Mouse (Mus musculus): ENCODE measurements around the gene Tead2. TPM values are rescaled to one million over a fixed set of nuclear protein-coding genes. Genes with fewer than 3 reads are reported as not detected.

The Tead2 gene
- polyA plus RNA-seq, 1 experiment from 2014 or later, result 93.2 TPM

- no peak overlapping the region for H3K9ac ChIP-seq
- 67% methylated on average over 5 of the region's 5 CpGs for WGBS
- H3K27ac ChIP-seq, result no peak overlapping the region
- no peak for ATAC-seq
- H3K4me2 ChIP-seq (replicated peaks), result no peak overlapping the region
- H3K36me3 ChIP-seq, result no peaks in the 10 kb centered on the region
- no peak overlapping the region for H3K4me3 ChIP-seq (replicated peaks)
- H3K4me1 ChIP-seq (replicated peaks), result peaks cover 5% of the 10 kb centered on the region
- H3K27me3 ChIP-seq (replicated peaks), result peaks cover 25% of the 10 kb centered on the region
- no peaks in the 10 kb centered on the region for H3K9me3 ChIP-seq
These were observed 22.1 kb upstream of the Tead2 start for GRCm38 (mm10) chr7:45193406-45193805.

DNA sequence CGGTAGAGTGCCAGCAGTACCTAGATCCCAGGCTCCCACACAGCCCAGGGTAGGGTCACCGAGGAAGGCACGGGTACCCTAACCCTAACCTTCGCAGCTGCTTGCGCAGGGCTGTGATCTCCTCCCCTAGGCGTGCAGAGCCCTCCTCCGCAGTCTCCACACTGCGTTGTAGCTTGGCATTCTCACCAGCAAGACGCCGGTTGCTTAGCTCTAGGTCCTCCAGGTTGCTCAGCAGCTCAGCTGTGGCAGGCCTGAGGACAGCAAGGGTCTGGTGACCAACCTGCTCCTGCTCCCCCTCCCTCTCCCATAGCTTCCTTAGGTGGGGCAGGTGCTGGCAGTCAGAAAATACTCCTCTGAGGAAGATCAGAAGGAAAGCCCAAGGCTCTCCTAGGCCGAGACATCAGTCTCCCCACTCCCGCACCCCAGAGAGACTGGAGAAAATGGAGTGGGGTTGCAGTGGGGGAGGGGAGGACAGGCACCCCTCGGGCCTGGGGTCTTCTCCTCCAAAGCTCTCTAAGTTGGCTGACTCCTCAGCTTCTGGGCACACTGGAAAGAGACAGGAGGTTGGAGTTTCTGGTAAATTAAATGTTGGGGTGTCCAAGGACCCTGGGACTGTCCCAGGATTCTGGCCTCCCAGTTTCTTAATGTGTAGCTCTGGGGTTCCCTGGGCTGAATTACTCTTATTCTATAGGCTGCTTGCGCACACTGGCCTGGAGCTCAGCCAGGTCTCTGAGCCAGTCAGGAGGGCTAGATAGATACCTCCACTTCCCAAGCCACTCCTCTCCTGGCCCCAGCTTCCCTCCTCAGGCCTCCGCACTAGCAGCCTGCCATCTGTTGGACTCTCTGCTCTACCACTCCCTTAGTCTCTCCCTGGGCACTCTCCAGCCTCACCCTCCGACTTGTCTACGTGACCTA lies 21.4 kb upstream of the Tead2 start:
- no peak overlapping the region for H3K4me2 ChIP-seq (replicated peaks)
- WGBS, result 70% methylated on average over 17 of the region's 17 CpGs

DNA sequence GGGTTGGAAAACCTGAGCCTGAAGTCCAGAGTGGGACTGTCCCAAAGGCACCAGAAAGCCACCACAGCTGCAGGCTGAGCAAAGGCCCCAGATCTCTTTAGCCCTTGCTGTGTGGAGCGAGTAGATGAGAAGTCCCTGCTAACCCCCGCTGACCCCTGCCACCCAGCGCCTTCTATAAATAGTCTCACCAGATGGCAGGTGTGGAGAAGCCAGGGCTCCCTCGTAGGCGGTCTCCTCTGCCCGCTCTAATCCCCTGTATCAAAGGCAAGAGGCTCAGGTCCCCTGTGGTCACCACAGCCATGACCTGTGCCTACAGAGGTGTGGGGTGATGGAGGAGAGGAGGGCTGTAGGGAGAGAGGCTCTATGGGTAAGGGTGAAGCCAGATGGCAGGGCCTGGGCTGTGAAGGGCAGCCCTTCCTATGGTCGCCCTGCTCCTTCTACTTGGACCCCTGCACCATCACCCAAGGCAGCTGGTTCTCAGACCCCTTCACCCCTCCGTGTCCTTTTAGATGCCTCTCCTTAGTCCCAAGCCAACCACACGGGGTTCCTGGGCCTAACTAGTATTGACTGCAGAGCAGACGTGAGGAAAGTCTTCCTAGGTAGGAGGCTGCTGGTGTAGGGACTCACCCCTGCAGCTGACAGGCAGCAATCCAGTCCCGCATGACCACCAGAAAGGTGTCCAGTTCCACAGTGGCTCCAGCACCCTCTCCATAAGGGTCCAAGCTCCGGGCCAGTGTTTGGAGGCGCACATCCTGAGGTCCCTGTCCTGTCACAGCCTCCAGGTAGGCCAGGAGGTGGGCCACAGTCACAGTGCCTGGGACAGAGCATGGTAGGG lies 20.0 kb upstream of the Tead2 start:
- H3K9me3 ChIP-seq, result no peaks in the 10 kb centered on the region
- no peak overlapping the region for H3K27ac ChIP-seq
- H3K4me3 ChIP-seq (replicated peaks), result no peak overlapping the region
- peaks cover 19% of the 10 kb centered on the region; the same call in 1 of the 2 replicates for H3K27me3 ChIP-seq (replicated peaks)
- no peak for ATAC-seq
- 63% methylated on average over 13 of the region's 13 CpGs for WGBS
- H3K4me1 ChIP-seq (replicated peaks), result peaks cover 5% of the 10 kb centered on the region
- H3K36me3 ChIP-seq, result no peaks in the 10 kb centered on the region
- H3K9ac ChIP-seq, result no peak overlapping the region
- no peak overlapping the region for H3K4me2 ChIP-seq (replicated peaks)

More for the DNA sequence above, 21.4 kb upstream of the Tead2 start:
- H3K9me3 ChIP-seq, result no peaks in the 10 kb centered on the region
- no peak overlapping the region for H3K9ac ChIP-seq
- ATAC-seq, result no peak
- no peak overlapping the region for H3K4me3 ChIP-seq (replicated peaks)
- H3K27me3 ChIP-seq (replicated peaks), result peaks cover 18% of the 10 kb centered on the region
- no peak overlapping the region for H3K27ac ChIP-seq
- H3K4me1 ChIP-seq (replicated peaks), result peaks cover 5% of the 10 kb centered on the region
- no peaks in the 10 kb centered on the region for H3K36me3 ChIP-seq

DNA sequence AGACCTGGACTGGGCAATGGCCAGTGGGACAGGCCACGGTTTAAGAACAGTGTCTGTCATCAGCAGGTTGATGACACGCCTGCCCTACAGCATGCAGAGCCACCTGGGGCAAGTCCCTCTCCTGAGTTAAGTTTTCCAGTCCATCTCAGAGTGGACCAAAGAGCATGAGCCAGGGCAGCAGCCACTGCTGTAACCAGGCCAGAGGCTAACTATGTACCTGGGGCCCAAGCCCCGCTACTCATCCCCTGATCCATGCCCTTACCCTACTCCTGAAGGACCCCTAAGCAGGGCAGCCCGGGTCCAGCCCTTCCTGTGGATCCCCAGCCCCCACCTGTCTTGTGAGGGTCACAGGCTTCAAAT lies 19.4 kb upstream of the Tead2 start:
- Histone ChIP-seq H3K27ac (no peak overlapping the region), H3K4me3 (replicated peaks) (no peak overlapping the region), H3K27me3 (replicated peaks) (peaks cover 13% of the 10 kb centered on the region; the same call in 1 of the 2 replicates), H3K4me2 (replicated peaks) (no peak overlapping the region), H3K9ac (no peak overlapping the region), H3K36me3 (no peaks in the 10 kb centered on the region), H3K4me1 (replicated peaks) (peaks cover 5% of the 10 kb centered on the region), H3K9me3 (no peaks in the 10 kb centered on the region)
- WGBS, result 85% methylated on average over 4 of the region's 4 CpGs
- no peak for ATAC-seq

DNA sequence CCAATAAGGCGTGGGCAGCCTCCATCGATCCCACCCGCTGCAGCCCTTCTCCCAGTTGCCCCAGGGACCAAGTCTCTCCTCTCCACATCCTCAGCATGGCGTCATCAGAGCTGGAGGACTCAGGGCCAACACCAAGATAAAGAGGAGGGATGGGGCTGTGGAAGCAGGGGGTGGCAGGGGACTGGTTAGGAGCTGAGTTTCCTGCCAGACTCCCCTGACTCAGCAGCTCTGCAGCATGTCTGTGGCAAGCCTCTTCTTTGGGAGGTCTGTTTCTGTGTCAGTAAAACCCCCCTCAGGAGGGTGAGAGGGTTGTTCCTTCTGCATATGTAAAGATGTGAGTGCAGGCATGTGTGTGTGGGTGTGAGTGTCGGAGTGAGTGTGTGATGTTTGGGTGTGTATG lies 18.6 kb upstream of the Tead2 start:
- no peak overlapping the region for H3K27ac ChIP-seq
- 70% methylated on average over 5 of the region's 5 CpGs for WGBS
- no peak overlapping the region for H3K4me3 ChIP-seq (replicated peaks)
- no peak for ATAC-seq
- no peaks in the 10 kb centered on the region for H3K36me3 ChIP-seq
- no peaks in the 10 kb centered on the region for H3K9me3 ChIP-seq
- peaks cover 8% of the 10 kb centered on the region; the same call in 1 of the 2 replicates for H3K27me3 ChIP-seq (replicated peaks)
- H3K9ac ChIP-seq, result no peak overlapping the region
- peaks cover 2% of the 10 kb centered on the region for H3K4me1 ChIP-seq (replicated peaks)
- no peak overlapping the region for H3K4me2 ChIP-seq (replicated peaks)

DNA sequence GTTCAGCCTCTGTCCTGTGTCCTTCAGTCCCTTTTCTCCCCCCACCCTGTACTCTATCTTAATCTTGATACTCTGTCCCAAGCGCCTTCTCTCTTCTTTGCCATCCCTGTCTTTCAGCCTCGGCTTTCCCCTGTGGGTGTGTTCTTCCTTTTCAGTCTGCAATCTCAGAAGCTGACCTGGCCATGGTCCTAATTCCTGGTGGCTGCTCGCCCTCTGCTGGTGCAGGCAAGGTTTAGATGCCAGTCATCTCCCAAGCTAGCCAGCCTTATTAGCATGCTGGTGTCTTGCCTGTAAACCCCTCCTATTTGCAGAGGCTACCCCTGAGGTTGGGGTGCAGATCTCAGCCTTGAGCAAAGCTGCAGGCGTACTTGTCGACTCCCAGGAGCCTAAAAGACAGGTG lies 17.1 kb upstream of the Tead2 start:
- peak; percentile 57 for ATAC-seq
- WGBS, result 17% methylated on average over 5 of the region's 5 CpGs
- Histone ChIP-seq H3K9ac (no peak overlapping the region), H3K36me3 (no peaks in the 10 kb centered on the region), H3K9me3 (no peaks in the 10 kb centered on the region), H3K27me3 (replicated peaks) (peaks cover 8% of the 10 kb centered on the region; the same call in 1 of the 2 replicates), H3K4me3 (replicated peaks) (no peak overlapping the region), H3K4me1 (replicated peaks) (no peaks in the 10 kb centered on the region), H3K4me2 (replicated peaks) (no peak overlapping the region), H3K27ac (no peak overlapping the region)

GRCm38 (mm10) chr7:45198961-45199360 lies 16.6 kb upstream of the Tead2 start:
- Histone ChIP-seq H3K27ac (no peak overlapping the region), H3K9ac (no peak overlapping the region), H3K4me1 (replicated peaks) (no peaks in the 10 kb centered on the region), H3K36me3 (no peaks in the 10 kb centered on the region), H3K27me3 (replicated peaks) (peaks cover 8% of the 10 kb centered on the region; the same call in 1 of the 2 replicates), H3K4me3 (replicated peaks) (no peak overlapping the region), H3K4me2 (replicated peaks) (no peak overlapping the region), H3K9me3 (no peaks in the 10 kb centered on the region)
- no peak for ATAC-seq
- 81% methylated on average over 11 of the region's 11 CpGs for WGBS

- ATAC-seq, result no peak
- Histone ChIP-seq H3K36me3 (no peaks in the 10 kb centered on the region), H3K4me1 (replicated peaks) (no peaks in the 10 kb centered on the region), H3K4me2 (replicated peaks) (no peak overlapping the region), H3K27ac (no peak overlapping the region), H3K9ac (no peak overlapping the region), H3K4me3 (replicated peaks) (no peak overlapping the region), H3K27me3 (replicated peaks) (0 out of 2 replicates have a peak, but pooled peaks cover 6% of the 10 kb centered on the region), H3K9me3 (no peaks in the 10 kb centered on the region)
- 34% methylated on average over 10 of the region's 10 CpGs for WGBS
These were observed 12.9 kb upstream of the Tead2 start for GRCm38 (mm10) chr7:45202654-45203053.

GRCm38 (mm10) chr7:45204380-45205143 lies 11.0 kb upstream of the Tead2 start, which contains the start of gene Ccdc155:
Gene Ccdc155 (minus strand): TSS chr7:45204892.
- Histone ChIP-seq H3K36me3 (no peaks in the 10 kb centered on the region), H3K9ac (peak within 1 kb of the TSS; percentile 28), H3K9me3 (no peaks in the 10 kb centered on the region), H3K4me3 (replicated peaks) (peak within 1 kb of the TSS; percentile 43), H3K4me2 (replicated peaks) (peak within 1 kb of the TSS; percentile 68), H3K27me3 (replicated peaks) (0 out of 2 replicates have a peak, but pooled peaks cover 6% of the 10 kb centered on the region), H3K4me1 (replicated peaks) (no peaks in the 10 kb centered on the region), H3K27ac (no peak within 1 kb of the TSS)
- peak; percentile 95 for ATAC-seq
- WGBS, result 8% methylated on average over 44 of the region's 44 CpGs

- 76% methylated on average over 6 of the region's 6 CpGs for WGBS
- H3K27me3 ChIP-seq (replicated peaks), result peaks cover 10% of the 10 kb centered on the region
- no peak overlapping the region for H3K4me3 ChIP-seq (replicated peaks)
- peaks cover 6% of the 10 kb centered on the region; the same call in 1 of the 2 replicates for H3K4me1 ChIP-seq (replicated peaks)
- no peaks in the 10 kb centered on the region for H3K36me3 ChIP-seq
- H3K9me3 ChIP-seq, result no peaks in the 10 kb centered on the region
- H3K9ac ChIP-seq, result no peak overlapping the region
- no peak overlapping the region for H3K4me2 ChIP-seq (replicated peaks)
- no peak overlapping the region for H3K27ac ChIP-seq
- ATAC-seq, result no peak
These were observed 7.3 kb upstream of the Tead2 start for GRCm38 (mm10) chr7:45208260-45208659.

DNA sequence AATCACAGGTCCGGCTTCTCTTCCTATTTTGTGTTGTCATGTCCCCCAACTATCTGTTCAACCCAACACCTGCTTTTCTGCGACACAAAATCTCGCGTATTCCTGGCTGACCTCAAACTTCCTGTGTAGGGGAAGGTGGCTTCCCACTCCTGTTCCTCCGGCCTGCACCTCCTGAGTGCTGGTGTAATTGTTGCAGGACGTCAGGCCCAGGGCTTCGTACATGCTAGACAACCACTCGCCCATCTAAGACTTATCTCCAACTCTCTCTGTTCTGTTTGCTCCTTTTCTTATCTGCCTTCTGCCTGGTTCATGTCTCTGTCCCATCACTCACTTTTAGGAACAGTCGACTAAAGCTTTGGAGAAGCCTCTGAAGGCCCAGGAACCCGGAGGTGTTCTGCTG lies 4.5 kb upstream of the Tead2 start:
- H3K9me3 ChIP-seq, result no peaks in the 10 kb centered on the region
- H3K4me2 ChIP-seq (replicated peaks), result no peak overlapping the region
- no peak overlapping the region for H3K4me3 ChIP-seq (replicated peaks)
- ATAC-seq, result no peak
- H3K27ac ChIP-seq, result no peak overlapping the region
- no peaks in the 10 kb centered on the region for H3K36me3 ChIP-seq
- H3K27me3 ChIP-seq (replicated peaks), result peaks cover 10% of the 10 kb centered on the region
- H3K4me1 ChIP-seq (replicated peaks), result peaks cover 6% of the 10 kb centered on the region; the same call in 1 of the 2 replicates
- 58% methylated on average over 10 of the region's 10 CpGs for WGBS
- H3K9ac ChIP-seq, result no peak overlapping the region

Measured in intestine, embryonic 15.5 days (tissue).